Mouse (Mus musculus) gastrocnemius, adult 18-20 months (tissue): Measurements from ENCODE around the gene Tmprss11b. TPM values are rescaled to one million over a fixed set of nuclear protein-coding genes. Genes with fewer than 3 reads are reported as not detected.
"Not testable (repeated sequence)": the region's sequence is repeated elsewhere in the genome, so short reads cannot be mapped to it uniquely, and the experiment has no call there.

Experiments
- DNase-seq: peaks from one replicate; pipeline ENCODE4 v3.0.0; 2021; ENCODE audit warnings: low spot score
- long read RNA-seq, 2 experiments: library from polyadenylated mRNA; stranded (forward); transcript quantifications; one replicate each; pipeline ENCODE4 v2.0.0; 2021
- total RNA-seq, 2 experiments: library from RNA; stranded (reverse); gene quantifications; 2 replicates each; pipeline ENCODE4 v1.2.3; 2021

The Tmprss11b gene
- total RNA-seq: not detected
- long read RNA-seq, experiment 1: 0 reads
- long read RNA-seq, experiment 2: 0 reads

GRCm38 (mm10) chr5:86676262-86676661 lies at the start of gene Tmprss11b:
Tmprss11b (minus strand) TSS chr5:86676362.
- DNase-seq: no peak

DNA sequence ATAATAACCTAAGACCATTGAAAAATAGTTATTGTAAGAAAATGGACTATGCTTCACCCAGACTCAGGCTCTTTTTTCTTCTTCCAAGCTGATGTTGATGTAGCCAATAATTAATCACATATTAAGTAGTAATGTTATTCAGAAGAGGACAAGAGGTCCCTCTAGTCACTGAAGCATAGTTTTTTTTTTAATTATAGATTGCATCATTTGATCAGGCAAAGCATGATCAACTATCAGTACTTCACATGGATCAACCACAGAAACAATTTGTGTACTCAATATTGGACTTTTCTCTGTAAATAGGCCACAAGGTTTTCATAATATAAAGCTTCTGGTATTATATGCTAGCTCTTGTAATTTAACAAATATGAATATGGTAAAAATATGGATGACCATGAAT lies 48.9 kb upstream of the Tmprss11b start:
- no peak for DNase-seq

- no peak for DNase-seq
Measured at GRCm38 (mm10) chr5:86722820-86723460, 46.8 kb upstream of the Tmprss11b start.

DNA sequence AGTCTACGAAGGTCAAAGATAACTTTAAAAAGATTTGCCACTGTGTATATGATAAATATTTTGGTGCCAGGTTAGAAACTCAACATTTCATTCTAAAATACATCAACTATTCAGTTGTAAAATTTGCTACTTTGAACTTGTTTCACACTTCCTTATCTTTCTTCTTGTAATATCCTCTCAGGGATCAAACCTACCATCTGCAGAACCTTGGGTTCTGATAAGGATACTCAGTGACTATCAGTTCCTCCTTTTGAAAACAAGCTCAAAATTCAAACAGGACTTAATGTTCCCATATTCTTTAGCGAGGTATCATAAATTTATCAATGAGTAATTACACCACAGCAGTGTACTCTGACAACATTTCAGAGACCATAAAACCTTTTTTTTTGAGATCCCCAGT lies 38.8 kb upstream of the Tmprss11b start:
- DNase-seq: no peak

DNA sequence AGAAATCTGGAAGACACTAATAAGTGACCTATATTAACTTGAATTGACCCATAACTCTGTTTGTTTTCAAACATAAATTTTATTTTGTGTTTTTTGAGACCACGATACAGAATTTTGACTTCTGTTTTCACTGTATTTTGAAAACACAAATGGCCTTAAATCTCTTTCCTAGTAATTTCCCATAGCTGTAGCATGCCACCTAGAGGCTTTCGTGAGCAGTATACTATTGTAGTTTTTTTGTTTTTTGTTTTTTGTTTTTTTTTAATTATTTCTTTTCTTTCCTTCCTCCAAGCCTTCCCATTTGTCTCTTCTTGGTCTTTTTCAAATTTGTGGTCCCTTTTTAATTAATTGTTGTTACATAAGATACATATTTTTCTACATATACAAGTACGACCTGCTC lies 28.8 kb upstream of the Tmprss11b start:
- no peak for DNase-seq

GRCm38 (mm10) chr5:86684667-86685066 lies 8.5 kb upstream of the Tmprss11b start:
- no peak for DNase-seq

GRCm38 (mm10) chr5:86649185-86649584 lies 27.0 kb downstream of the Tmprss11b start:
- not testable (repeated sequence) for DNase-seq

GRCm38 (mm10) chr5:86640795-86641194 lies 35.4 kb downstream of the Tmprss11b start:
- DNase-seq: no peak

GRCm38 (mm10) chr5:86632324-86632723 lies 43.8 kb downstream of the Tmprss11b start, which contains the start of gene Tmprss11f:
Tmprss11f (minus strand) TSS chr5:86632424.
- DNase-seq: no peak

- no peak for DNase-seq
Measured at GRCm38 (mm10) chr5:86630700-86631099, 45.5 kb downstream of the Tmprss11b start.

DNA sequence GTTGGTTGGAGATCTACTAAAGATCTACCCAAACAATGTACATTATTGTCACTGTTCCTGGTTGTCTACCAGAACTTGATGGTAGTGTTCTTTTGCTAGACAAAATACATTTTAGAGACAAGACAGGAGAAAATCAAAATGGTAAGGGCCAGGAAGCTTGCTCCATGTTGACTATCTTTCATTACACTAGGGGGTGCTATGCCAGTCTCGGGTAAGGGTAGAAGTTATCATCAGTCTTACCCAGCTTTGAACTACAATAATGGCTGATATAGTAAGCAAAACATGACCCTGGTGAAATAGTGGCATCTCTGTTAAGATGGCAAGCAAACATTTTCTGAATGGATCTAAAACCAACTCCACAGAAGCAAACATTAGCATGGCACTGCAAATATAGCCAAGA lies 54.4 kb downstream of the Tmprss11b start:
- DNase-seq: no peak

Other genes with a start within 250 kb of the Tmprss11b start
- gene Tmprss11a, start 207.4 kb downstream of the Tmprss11b start, total RNA-seq: not detected
- not detected for gene Tmprss11g, start 157.8 kb downstream of the Tmprss11b start, total RNA-seq
- not detected for gene Tmprss11f, start 43.9 kb downstream of the Tmprss11b start, total RNA-seq
- gene Tmprss11e, start 69.5 kb upstream of the Tmprss11b start, total RNA-seq: not detected
- 10 to 100 TPM; 22.8 to 25.2 TPM for gene Ythdc1, start 127.9 kb upstream of the Tmprss11b start, total RNA-seq
- under 1 TPM in 1 of 2 experiments, not detected in 1; 0.07 TPM for gene Ugt2b34, start 230.6 kb upstream of the Tmprss11b start, total RNA-seq